Mouse (Mus musculus) ES-E14 (cell line): ENCODE data around the gene Dlg2.

Experiments
- HCFC1 ChIP-seq: IDR thresholded peaks from 2 replicates; pipeline ENCODE4 v1.6.1; 2012; ENCODE audit warnings: low read length, inconsistent platforms, borderline replicate concordance; ENCODE audit not compliant: insufficient read depth
- MAFK ChIP-seq: IDR thresholded peaks from 2 replicates; pipeline ENCODE4 v1.6.1; 2014; ENCODE audit warnings: mild to moderate bottlenecking, low read depth, low read length, inconsistent platforms; ENCODE audit not compliant: insufficient read depth
- ZC3H11A ChIP-seq: IDR thresholded peaks from 2 replicates; pipeline ENCODE4 v1.6.1; 2012; ENCODE audit warnings: low read depth, mild to moderate bottlenecking, inconsistent platforms, low read length, borderline replicate concordance
- ZNF384 ChIP-seq: IDR thresholded peaks from 2 replicates; pipeline ENCODE4 v1.6.1; 2012; ENCODE audit warnings: low read depth, low read length, inconsistent platforms

DNA sequence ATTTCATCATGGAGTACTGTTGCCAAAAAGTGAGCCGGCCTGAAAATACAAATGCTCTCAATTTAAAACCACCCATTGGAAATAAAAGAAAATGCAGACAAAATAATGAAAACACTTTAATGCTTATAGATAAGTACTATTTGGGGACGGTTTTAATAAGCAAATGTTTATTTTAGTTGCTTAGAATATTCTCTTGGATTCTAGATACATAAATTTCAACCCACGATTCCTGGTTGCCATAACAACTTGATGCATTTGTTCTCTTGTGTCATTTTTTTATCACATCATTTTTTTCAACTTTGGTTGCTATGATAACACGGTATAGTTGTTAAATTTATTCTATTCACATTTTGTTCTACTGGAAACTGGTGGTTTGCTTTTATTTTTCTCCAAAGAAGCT, 364.8 kb downstream of the Dlg2 start:
- TF ChIP-seq ZNF384 (no peak), HCFC1 (no peak), MAFK (no peak), ZC3H11A (no peak)
